Mouse (Mus musculus) right cerebral cortex, adult 18-20 months (tissue): ENCODE measurements around the gene Gal3st3.
"Not testable (repeated sequence)": the region's sequence is repeated elsewhere in the genome, so short reads cannot be mapped to it uniquely, and the experiment has no call there.

ENCODE experiments used
- DNase-seq: peaks from one replicate; pipeline ENCODE4 v3.0.0; 2022; ENCODE audit warnings: mixed read lengths

Gal3st3 gene

GRCm38 (mm10) chr19:5309025-5309424, 10.9 kb downstream of the Gal3st3 start:
- no peak for DNase-seq

GRCm38 (mm10) chr19:5313189-5313588, 15.1 kb downstream of the Gal3st3 start:
- DNase-seq: no peak

GRCm38 (mm10) chr19:5323801-5324200, 25.7 kb downstream of the Gal3st3 start:
- DNase-seq: no peak

- no peak for DNase-seq
Observed at GRCm38 (mm10) chr19:5327970-5328369, 29.8 kb downstream of the Gal3st3 start.

- DNase-seq: no peak
Observed at GRCm38 (mm10) chr19:5334741-5335140, 36.6 kb downstream of the Gal3st3 start.

GRCm38 (mm10) chr19:5335441-5335840, 37.3 kb downstream of the Gal3st3 start, which contains the start of gene Catsper1:
Gene Catsper1, plus strand, starts transcription at chr19:5335741.
- no peak for DNase-seq

GRCm38 (mm10) chr19:5337975-5338374, 39.8 kb downstream of the Gal3st3 start:
- peak; percentile 75 for DNase-seq

- DNase-seq: no peak
Observed at GRCm38 (mm10) chr19:5341360-5341759, 43.2 kb downstream of the Gal3st3 start.

GRCm38 (mm10) chr19:5345297-5346131, 47.4 kb downstream of the Gal3st3 start:
- DNase-seq: no peak

GRCm38 (mm10) chr19:5348064-5348463, 49.9 kb downstream of the Gal3st3 start:
- no peak for DNase-seq

GRCm38 (mm10) chr19:5348526-5349501, 50.7 kb downstream of the Gal3st3 start:
- peak; percentile 23 for DNase-seq

- DNase-seq: not testable (repeated sequence)
Observed at GRCm38 (mm10) chr19:5349502-5349873, 51.4 kb downstream of the Gal3st3 start, which contains the start of gene Cst6. Gene Cst6, minus strand, starts transcription at chr19:5349574.

- no peak for DNase-seq
Observed at GRCm38 (mm10) chr19:5353609-5354008, 55.5 kb downstream of the Gal3st3 start.

- no peak for DNase-seq
Observed at GRCm38 (mm10) chr19:5356080-5356479, 57.9 kb downstream of the Gal3st3 start.
